Mouse (Mus musculus) spleen, adult 2 months (tissue): ENCODE measurements around the gene Rnf146.

Experiments used
- CTCF ChIP-seq: fragments of 200-500 bp; IDR thresholded peaks from 2 replicates; pipeline ENCODE4 v1.5.1; 2011; ENCODE audit warnings: mild to moderate bottlenecking, inconsistent platforms; ENCODE audit not compliant: insufficient read depth, insufficient read length, insufficient replicate concordance; ENCODE audit errors: extremely low read depth
- POLR2A ChIP-seq: fragments of 200-500 bp; IDR thresholded peaks from 2 replicates; pipeline ENCODE4 v1.6.1; 2011; ENCODE audit warnings: low read depth, low read length, inconsistent platforms

DNA sequence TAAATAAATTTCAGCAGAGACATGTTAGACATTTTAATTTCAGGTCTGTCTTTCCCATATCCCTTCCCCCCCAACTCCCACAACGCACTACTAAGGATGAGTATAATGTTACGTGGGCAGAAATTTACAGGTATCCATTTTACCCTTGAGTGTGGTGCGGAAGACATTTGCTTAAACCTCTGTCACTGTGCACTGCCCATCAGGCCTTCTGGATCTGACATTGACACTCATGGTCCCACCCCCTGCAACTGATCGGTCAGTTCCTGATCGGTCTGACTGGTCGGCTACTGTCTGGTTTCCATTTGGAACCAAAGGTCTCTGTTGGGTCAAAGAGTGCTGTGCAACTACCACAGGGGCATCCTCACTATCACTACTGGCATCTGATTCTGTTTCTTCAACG, 15.6 kb downstream of the Rnf146 start:
- TF ChIP-seq POLR2A (no peak), CTCF (no peak)
